Comparison of ENCODE assay signal across 16 mouse cellular contexts in genomic region chr1:57633986-57634385, GRCm38 (mm10).
DNase-seq lines count a peak whose midpoint lies in the region; ATAC-seq and TF ChIP-seq lines count a peak whose summit lies in the region.
"Had no signal": no experiment of that assay in that cellular context is flagged by ENCODE, and none has a peak within 500 bp of the region (broad histone marks: within the 10 kb centered on the region; RNA-seq: fewer than 3 reads in every experiment).

No protein-coding gene starts in this region.

- no peaks in the 10 kb centered on the region for H3K36me3 ChIP-seq in midbrain, embryonic 13.5 days
- H3K36me3 ChIP-seq: heart, embryonic 10.5 days; kidney, embryonic 15.5 days; liver, embryonic 12.5 days; neural tube, embryonic 13.5 days had no signal

- 0 out of 2 replicates have a peak, but pooled peaks cover 3% of the 10 kb centered on the region for H3K9me3 ChIP-seq in midbrain, embryonic 13.5 days
- H3K9me3 ChIP-seq: forebrain, embryonic 13.5 days; heart, embryonic 10.5 days; kidney, embryonic 15.5 days; liver, embryonic 12.5 days; neural tube, embryonic 13.5 days had no signal

- ATAC-seq in frontal cortex, adult (ENCODE audit: low TSS enrichment): peak; percentile 96
- no peak for ATAC-seq in midbrain, embryonic 13.5 days
- ATAC-seq: forebrain, embryonic 13.5 days; liver, embryonic 12.5 days had no signal

- no peak overlapping the region for H3K27ac ChIP-seq in left cerebral cortex, adult 2 months
- no peak overlapping the region for H3K27ac ChIP-seq in midbrain, embryonic 13.5 days
- H3K27ac ChIP-seq: forebrain, embryonic 13.5 days; heart, embryonic 10.5 days; kidney, embryonic 15.5 days; layer of hippocampus, adult 2 months; liver, embryonic 12.5 days; neural tube, embryonic 13.5 days had no signal

- no peak overlapping the region for H3K4me3 ChIP-seq in left cerebral cortex, adult 2 months
- H3K4me3 ChIP-seq in midbrain, embryonic 13.5 days (replicated peaks): no peak overlapping the region
- H3K4me3 ChIP-seq: forebrain, embryonic 13.5 days; heart, embryonic 10.5 days; kidney, embryonic 15.5 days; layer of hippocampus, adult 2 months; liver, embryonic 12.5 days; neural tube, embryonic 13.5 days had no signal

- H3K9ac ChIP-seq in midbrain, embryonic 13.5 days (replicated peaks): no peak overlapping the region
- H3K9ac ChIP-seq: forebrain, embryonic 13.5 days; kidney, embryonic 15.5 days; liver, embryonic 12.5 days; neural tube, embryonic 13.5 days had no signal

- H3K4me2 ChIP-seq in midbrain, embryonic 13.5 days (replicated peaks): no peak overlapping the region
- H3K4me2 ChIP-seq: forebrain, embryonic 13.5 days; kidney, embryonic 15.5 days; liver, embryonic 12.5 days; neural tube, embryonic 13.5 days had no signal

- WGBS in midbrain, embryonic 13.5 days: 68% methylated on average over 1 of the region's 1 CpGs

- no peaks in the 10 kb centered on the region for H3K4me1 ChIP-seq in midbrain, embryonic 13.5 days (replicated peaks)
- H3K4me1 ChIP-seq: forebrain, embryonic 13.5 days; liver, embryonic 12.5 days; neural tube, embryonic 13.5 days had no signal

- intact Hi-C loops in left cerebral cortex, adult 2 months (cut with DNase I): loop anchor here (2.0 kb wide), 1 partner anchor 159 kb away; no protein-coding TSS in a partner anchor

- DNase-seq in layer of hippocampus, adult 8-10 months (ENCODE audit: low spot score in 2 of 2): peak; percentile 20 to 24
- DNase-seq in layer of hippocampus, postnatal 36 days: no peak
- peak; percentile 18 to 46 for DNase-seq in left cerebral cortex, adult 2 months (ENCODE audit: extremely low spot score in 1 of 2, low spot score in 2 of 2)
- peak; percentile 38 for DNase-seq in right cerebral cortex, postnatal 25 days
- DNase-seq in kidney, adult 9 months: no peak
- DNase-seq: adrenal gland, adult 8-10 months; cerebellum, adult 8-10 months; heart, postnatal 36 days had no signal

- H3K27me3 ChIP-seq in midbrain, embryonic 13.5 days: no peaks in the 10 kb centered on the region
- H3K27me3 ChIP-seq: forebrain, embryonic 13.5 days; kidney, embryonic 15.5 days; liver, embryonic 12.5 days; neural tube, embryonic 13.5 days had no signal

- no peak for TF ChIP-seq CTCF in left cerebral cortex, adult 2 months (IDR thresholded peaks at IDR 0.05)

Comparison
In these comparisons a context has a peak if more than half of its experiments do, and no peak if none do; other contexts are left out.
1. DNase-seq: peak in layer of hippocampus, adult 8-10 months (2 of 2), left cerebral cortex, adult 2 months (2 of 2) and right cerebral cortex, postnatal 25 days (single experiment); none in layer of hippocampus, postnatal 36 days (0 of 2) and kidney, adult 9 months (single experiment).